Mouse (Mus musculus) CD4-positive, CD25-positive, alpha-beta regulatory T cell, adult 4 months (primary cell): ENCODE measurements around the gene Pbld1. TPM values are rescaled to one million over a fixed set of nuclear protein-coding genes. Genes with fewer than 3 reads are reported as not detected.

ENCODE experiments used
- ATAC-seq: one replicate; pipeline ENCODE4 v1.8.0; 2017
- polyA plus RNA-seq, 2 experiments: library from polyadenylated mRNA; unstranded; fragments of 100-300 nt; shearing (Covaris generic); gene quantifications; one replicate each; pipeline ENCODE4 v1.2.1; 2017

The Pbld1 gene
- polyA plus RNA-seq = under 1 TPM in 1 of 2 experiments, not detected in 1; 0.13 TPM

DNA sequence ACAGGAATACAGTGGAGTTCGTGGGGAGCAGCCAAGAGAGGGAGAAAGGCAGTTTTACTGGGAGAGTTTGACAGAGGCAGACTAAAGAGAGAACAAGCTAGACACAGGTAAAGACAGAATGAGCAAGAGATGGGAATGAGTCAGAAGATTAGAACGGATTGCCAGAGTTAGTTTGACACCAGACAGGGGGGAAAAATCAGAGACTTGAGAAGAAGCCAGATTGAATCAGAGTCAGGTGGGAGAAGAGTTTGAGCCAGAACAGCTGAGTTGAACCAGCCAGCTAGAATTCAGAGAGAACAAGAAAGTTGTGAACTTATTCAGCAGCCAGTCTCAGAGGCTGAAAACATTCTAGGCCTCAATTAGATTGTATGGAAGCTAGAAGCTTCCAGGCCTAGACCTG, at the start of gene Pbld1:
Pbld1 (plus strand) TSS at position 301 of the 400 bp plus-strand sequence.
- no peak for ATAC-seq

DNA sequence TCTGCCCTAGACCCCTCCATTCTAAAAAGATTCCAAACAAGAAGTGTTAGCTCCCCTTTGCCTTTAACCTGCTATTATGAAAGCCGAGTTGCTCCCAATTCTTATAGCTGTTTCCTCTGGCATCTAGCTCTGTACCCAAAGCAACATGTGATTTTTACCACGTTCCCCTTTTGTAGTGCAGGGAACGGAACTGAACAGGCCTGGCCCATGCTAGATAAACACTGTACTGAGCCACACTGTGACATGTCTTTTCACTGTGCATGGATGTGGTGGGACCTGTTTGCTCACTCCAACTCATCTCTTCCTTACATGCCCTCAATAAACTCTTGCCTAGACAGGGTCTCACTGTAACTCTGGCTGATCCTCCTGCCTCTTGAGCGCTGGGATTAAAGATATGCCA, 49.7 kb upstream of the Pbld1 start:
- ATAC-seq = no peak

DNA sequence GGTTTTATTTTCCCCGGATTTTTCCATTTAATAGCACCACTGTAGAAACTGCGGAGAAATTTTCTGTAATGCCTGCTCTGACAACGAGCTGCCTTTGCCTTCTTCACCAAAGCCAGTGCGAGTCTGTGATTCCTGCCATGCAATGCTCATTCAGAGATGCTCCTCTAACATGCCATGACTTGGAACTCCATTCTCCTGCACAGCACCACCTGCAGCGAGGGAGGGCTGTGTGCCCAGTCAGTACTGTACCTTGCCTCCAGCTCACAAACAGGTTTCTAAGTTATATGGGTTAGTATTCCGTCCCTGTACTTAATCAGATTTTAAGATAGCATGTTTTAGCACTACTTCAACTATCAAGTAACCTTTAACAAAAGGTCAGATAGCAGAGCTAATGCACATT, 48.4 kb upstream of the Pbld1 start:
- no peak for ATAC-seq

DNA sequence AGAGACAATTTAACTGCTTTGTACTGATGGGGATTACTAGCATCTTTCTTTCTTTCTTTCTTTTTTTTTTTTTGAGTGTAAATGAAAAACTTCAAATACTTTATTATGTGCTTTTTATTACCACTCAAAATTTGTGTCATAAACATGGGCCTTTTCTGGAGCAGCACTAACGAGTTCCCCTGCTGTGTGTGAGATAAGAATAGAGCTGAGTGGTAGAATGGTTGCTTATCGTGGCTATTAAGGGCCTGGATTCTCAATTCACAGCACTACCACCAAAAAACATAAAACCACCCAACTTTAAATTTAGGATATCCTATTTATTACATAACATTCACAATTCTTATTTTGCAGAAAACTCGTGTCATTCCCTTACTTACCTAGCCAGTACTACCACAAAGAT, 46.5 kb upstream of the Pbld1 start:
- ATAC-seq = no peak

DNA sequence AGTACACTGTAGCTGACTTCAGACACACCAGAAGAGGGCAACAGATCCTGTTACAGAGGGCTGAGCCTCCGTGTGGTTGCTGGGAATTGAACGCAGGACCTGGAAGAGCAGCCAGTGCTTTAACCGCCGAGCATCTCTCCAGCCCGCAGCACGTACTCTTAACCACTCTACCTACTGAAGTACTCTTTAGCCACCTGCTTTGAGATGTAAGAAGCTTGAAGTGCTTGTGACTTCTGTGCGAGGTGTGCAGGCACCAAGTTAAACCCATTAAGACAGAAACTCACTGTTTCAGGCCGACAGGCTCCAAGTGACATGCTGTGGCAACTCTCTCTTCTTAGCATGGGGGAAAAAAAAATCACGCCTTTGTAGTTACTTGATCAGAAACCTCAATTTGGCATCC, 45.8 kb upstream of the Pbld1 start:
- ATAC-seq = no peak

DNA sequence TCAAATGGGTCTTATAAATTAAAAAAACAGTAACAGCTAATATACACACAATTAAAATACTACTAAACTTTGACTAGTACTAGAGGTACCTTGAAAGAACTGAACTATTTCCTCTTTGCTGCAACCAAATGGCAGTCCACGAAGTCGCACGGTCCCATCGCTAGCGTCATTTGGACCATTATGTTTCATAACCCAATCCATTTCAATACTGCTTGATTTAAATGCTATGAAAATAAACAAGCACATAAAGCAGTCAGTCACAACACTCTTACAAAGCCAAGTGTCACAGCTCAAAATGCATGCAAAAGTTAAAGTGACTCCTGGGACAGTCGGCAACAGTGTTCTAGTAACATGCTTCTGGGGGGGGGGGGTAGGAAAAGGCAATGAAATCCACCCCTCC, 40.7 kb upstream of the Pbld1 start:
- ATAC-seq = no peak

DNA sequence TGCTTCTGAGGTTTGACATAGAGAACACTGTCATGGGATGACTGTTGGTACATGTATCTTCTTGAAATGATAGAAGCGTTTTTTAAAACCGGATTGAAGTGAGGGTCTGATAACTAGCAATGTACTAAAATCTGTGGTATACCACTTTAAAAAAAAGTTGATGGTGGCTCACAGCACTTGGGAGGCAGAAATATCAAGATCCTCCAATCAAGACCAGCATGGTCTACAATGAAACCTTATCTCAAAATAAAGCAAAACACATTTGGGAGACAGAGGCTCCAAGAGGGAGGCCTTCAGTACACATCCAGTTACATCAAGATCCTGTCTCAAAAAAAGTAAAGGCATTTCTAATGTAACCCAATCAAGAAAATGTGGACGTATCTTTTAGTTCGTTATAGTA, 38.3 kb upstream of the Pbld1 start:
- no peak for ATAC-seq

DNA sequence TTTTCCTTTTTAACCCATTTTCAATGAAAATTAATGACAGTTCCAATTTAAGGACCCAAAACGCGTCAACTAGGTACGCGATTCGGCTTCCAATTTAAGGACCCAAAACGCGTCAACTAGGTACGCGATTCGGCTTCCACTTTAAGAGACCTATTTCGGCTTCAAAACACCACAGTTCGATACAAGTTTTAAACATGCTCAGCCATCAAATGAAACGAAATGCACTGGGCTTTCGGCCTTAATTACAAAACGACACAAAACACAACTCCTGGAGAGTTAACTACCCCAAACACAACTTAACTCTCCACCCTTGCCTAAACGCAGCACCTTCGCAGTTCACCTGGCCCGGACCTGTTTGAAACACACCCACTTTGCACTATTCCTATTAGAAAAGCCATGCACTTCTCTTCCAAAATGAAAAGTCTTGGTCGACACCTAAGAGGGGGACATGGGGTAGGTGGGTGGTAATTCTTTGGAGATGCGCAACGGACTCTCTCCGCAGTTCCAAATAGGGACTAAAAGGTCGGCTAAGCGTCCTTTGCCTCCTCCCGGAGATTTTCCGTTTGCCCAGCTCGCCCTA, 37.3 kb upstream of the Pbld1 start:
- no peak for ATAC-seq

DNA sequence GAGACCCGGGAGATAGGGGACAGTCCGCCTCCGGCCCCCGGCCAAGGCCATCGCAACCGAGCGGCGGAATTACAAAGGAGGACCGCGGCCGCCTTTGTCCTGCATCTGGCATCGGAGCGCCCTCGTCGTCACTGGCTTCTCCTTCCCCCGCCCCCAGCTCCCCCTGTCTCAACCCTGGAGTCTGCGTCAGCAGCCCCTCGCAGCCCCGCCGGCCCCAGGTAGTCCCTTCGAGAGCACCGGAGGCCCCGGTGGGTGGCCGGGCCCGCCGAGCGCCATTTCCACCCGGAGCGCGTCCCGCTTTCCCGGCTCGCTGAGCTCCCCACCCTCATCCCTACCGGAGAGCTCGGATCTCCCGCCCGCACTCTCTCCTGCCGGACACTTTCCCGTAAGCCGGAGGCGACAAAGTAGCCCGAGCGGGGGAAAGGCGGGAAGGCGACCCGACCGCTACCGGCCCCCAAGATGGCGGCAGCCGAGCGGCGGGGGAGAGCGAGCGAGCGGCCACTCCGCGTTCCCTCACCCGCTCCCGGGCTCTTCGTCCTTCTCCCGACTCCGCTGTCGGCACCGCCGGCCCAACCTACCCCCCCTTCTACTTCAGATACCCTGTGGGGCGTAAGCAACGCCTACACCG, 36.7 kb upstream of the Pbld1 start:
- peak; percentile 28 for ATAC-seq

DNA sequence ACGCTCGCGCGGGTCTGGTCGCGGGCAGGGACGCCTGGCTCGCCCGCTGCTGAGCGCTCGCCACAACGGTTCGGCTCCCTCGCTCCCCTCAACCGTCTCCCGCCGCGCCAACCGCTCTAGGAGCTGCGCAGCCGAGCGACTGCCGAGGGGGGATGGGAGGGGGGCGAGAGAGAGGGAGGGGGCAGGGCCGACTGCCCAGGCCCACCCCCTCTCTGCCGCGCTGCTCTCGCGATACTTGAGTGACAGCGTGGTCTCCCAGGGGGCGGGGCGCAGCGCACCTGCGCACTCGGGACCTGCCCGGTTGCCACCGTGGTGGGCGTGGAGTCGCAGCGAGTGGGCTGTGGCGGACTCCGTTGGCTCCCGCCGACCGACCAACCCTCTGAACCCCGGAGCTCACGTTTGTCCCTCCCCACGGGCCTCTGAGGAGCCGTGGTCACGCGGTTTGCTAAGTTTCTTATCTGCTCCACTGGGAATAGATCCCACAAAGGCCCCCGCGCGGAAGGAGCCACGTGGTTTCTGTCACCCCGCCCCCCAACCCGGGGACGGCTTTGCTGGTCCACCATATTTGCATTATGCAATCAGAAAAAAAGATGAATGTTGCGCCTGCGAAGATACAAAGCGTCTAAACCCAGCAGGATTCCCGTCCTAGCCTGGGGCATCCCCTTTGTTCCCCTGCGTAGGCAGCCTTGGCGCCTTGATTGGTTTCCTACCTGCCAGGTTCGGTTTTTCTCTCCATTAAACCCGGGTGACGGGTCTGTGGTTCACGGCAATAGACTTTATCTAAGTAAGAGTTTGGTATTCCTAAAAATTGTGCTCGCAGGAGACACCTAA, 36.0 kb upstream of the Pbld1 start, which contains the start of the genes Hnrnph3 and Pbld2:
Hnrnph3 (minus strand) TSS at position 469 of the 831 bp plus-strand sequence.
Pbld2 (plus strand) TSS at position 567 of the 831 bp plus-strand sequence.
- ATAC-seq = peak; percentile 85

DNA sequence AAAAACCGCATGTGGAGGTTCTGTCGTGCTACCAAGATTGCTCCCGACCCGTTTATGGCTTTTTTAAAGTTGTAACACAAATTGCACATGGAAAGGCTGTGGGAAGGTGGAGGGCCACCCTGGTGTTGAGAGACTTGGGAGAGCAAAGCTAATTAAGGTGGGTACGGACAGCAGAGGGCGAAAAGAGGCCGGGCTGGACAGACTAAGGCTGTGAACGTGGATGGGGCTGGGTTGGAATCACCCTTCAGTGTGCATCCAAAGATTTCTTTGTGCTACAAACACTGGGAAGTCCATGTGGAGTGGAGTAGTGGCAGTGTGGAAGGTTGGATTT, 35.4 kb upstream of the Pbld1 start:
- no peak for ATAC-seq

DNA sequence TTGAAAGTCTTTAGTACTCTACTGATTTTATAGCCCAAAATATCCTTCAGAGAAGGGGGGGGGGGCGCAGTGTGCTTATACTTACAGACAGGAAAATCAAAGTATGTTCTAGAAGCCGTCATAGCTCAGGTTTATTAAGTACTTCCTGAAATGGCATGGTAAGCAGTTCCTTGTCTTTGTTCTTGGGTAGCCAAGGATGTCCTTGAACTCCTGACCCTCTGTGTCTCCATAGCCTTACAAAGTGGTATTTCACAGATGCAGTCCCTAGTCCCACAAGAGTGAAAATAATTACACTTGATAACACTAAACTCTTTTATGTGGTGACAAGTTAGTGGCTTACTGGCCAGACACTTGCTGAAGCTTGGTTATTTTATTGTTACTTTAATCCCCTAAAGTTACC, 34.9 kb upstream of the Pbld1 start:
- ATAC-seq = no peak

DNA sequence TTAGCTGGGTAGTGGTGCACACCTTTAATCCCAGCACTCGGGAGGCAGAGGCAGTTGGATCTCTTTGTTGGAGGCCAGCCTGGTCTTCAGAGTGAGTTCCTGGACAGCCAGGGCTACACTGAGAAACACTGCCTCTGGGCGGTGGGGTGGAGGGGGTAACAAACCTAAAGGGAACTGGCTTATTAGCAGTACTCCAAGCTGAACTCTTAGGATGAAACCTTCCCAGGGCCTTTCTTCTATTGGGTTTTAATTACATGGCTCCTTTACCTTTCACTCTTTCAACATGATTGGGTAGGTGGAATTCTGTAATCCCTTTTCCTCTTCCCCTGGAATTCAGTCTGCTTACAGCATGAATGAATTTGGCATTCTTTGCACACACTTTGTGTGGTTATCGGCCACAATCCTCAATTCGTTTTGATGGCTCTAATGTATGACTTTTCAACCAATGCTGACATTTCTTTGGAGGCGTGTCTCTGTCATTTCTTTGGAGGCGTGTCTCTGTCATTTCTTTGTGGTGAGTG, 34.4 kb upstream of the Pbld1 start:
- no peak for ATAC-seq

DNA sequence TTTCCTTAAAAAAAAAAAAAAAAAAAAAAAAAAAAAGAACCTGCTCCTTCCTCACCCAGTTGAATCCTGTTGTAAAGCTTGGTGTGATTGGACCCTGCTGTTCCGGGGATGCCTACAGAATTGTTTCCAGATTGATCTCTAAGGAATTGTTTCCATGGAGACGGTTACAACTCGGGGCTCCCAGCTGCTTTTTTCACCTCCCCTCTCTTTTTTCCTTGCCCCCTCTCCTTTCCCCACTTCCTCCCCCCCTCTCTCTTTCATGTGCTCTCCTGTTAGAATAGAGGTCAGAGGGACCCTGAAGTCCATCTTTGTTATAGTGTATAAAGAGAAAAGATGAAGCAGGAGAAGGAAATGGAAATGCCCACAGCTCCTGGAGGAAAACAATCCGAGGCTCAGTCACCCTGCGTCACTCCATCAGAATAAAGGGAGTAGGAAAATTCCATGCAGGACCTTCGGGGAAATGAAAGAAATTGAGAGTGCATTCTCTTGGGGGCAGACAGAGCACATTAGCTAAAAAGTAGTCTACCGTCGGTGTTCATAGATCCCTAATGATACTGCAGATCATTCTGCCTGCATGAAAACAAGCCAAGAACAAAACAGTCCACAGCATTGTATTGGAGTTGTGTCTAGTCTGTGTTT, 33.7 kb upstream of the Pbld1 start:
- ATAC-seq = no peak

DNA sequence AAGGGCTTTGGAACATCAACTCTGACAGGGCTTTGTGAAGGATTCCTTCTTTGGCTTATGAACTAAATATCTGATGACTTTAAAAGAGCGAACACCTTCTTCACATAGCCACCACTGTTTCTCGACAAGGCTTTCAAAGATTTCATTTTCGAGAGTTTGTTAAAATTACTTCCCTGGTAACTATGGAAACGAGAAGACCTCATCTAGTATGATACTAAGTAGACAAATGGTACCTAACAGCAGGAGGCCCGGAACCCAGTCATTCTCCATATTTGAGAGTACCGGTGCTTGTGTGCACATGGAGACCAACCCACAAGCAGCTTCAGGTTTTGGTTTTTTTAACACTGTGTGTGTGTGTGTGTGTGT, 33.2 kb upstream of the Pbld1 start:
- ATAC-seq = no peak

DNA sequence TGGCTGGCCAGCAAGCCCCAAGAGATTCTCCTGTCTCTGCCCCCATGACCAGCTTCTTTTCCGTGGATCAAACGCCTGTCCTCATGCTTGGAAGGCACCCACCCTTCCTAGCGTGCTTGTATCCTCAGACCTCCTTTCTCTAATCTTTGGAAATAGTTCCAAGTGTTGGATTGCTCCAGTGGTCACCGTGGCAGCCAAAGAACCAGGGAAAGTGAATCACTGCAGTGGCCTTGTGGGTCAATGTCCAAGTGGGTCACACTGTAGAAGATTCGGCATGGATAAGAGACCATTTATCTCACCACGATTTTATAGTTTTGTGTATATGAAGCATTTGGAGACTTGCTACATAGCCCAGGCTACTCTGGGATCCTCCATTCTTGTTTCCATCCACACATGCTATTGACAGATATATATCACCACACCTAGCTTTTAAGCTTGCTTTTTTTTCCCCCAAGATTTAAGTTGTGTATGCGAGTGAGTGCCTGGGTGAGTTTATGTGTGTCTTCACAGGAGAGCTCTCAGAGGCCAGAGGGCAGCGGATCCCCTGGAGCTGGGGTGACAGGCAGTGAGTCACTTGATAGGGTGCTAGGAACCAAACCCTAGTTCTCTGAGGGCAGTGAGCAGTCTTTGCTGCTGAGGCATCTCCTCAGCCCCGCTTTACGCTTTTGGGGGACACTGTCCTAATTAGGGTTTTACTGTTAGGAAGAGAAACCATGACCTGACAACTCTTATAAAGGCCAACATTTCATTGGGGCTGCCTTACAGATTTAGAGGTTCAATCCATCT, 32.4 kb upstream of the Pbld1 start:
- ATAC-seq = no peak

DNA sequence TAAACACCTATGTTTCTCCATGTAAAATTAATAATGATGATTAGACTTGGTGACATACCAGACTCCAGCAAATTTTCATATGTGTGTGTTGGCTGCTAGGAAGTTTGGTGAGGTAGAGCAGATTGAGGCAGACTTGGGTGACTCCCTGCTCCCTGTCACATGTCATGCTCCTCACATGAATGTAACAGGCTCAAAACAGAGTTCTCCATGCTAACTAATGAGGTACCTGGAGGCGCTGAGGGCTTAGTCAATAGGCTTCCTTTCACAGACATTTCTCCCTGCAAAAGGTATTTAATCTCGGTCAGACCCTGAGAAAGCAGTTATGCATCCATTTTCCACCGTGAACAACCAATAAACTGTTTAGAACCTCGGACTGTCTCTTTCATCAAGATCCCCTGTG, 31.6 kb upstream of the Pbld1 start:
- no peak for ATAC-seq

DNA sequence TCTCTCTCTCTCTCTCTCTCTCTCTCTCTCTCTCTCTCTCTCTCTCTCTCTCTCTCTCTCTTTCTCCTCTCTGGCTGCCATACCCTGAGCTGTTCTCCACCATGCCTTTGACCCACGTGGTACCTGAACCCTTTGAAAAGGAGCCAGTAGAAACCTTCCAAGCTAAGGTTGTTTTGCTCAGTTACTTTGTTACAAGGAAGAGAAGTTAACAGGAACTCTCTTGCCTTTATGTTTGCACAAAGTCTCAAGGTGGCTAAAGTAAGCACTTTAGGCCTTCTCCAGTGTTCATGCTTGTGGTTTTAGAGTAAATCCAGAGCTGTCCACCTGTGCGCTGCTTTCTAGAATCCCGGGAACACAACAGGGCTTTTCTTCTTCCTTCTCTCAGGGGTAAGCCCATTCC, 27.7 kb upstream of the Pbld1 start:
- no peak for ATAC-seq

DNA sequence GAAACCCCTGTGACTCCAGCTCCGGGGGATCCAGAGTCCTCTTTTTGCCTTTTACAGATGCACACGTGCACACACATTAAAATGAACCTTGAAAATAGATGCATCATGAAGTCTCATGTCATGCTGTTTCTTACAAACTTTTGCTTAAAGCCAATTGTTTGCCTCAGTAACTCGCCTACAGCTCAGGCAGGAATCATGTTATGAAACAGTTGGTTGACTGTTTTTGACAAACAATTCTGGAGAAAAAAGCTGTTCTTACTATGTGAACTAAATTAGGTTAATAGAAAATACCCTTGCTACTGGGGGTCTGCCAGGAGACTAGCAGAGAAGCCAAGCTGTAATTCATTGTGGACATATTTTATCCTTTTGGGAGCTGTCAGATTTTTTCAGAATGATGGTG, 27.0 kb upstream of the Pbld1 start:
- no peak for ATAC-seq

DNA sequence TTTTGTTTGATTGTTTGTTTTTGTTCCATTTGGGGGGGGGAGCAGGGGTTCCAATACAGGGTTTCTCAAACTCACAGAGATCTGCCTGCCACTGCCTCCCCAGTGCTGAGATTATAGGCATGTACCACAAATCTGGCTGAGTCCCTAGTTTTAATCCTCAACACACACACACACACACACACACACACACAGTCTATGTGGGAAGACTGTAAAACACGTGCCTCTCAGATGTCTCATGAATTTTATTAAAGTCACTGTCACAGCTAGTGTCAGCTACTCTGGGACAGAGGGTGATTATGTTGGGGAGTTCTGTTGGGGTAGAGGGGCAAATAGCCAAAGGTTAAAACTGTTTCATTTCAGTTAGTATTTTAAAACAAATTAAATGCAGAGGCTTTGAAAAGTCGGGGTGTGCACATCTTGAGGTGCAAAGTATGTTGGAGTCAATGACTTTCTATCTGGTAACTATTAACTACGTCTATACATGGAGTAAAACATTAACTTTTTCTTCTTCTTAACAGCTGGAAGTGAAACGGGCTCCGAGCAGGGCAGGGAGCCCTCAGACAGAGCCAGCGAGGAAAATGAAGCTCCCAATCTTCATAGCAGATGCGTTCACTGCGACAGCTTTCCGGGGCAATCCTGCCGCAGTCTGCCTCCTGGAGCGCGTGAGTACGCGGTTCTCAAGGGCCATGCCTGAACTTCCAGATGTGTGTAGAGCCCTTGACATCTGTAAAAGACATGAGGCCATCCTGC, 21.2 kb upstream of the Pbld1 start:
- no peak for ATAC-seq

DNA sequence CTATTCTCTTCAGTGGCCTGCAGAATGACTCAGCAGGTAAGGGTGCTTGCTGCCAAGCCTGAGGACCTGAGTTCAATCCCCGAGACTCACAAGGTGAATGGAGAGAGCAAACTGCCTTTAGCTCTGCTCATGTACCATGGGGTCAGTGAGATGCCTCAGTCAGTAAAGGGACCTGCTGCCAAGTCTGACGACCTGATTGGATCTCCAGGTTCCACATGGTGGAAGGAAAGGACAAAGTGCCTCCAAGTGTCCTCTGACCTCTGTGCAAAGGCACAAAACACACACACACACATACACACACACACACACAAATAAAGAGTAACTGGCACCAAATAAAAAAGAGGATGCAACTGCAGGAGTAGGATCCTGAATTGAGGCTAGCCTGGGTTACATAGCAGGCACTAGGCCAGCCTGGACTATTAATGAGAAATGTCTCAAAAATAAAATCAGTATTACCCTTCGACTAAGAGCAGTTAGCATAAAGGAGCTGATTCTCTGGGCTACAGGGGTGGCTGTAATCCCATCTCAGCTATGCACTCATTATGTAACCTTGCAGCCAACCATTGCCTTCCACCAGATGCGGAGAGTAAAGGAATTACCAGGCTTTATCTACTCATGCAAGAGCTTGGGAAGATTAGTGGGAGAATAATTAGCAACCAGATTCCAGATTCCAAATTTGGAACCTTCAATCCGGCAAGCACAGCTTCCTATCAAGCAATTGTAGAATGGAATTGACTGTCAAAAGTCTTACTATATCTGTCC, 19.9 kb upstream of the Pbld1 start:
- no peak for ATAC-seq
